Mouse (Mus musculus): ENCODE measurements around the gene Rrbp1. TPM values are rescaled to one million over a fixed set of nuclear protein-coding genes. Genes with fewer than 3 reads are reported as not detected.
A peak's percentile ranks its signal among the peaks of the same experiment; 100 is the strongest.

Rrbp1 gene
- total RNA-seq (2022): 10 to 100 TPM; 53.3 to 85.0 (median 64.7) TPM

DNA sequence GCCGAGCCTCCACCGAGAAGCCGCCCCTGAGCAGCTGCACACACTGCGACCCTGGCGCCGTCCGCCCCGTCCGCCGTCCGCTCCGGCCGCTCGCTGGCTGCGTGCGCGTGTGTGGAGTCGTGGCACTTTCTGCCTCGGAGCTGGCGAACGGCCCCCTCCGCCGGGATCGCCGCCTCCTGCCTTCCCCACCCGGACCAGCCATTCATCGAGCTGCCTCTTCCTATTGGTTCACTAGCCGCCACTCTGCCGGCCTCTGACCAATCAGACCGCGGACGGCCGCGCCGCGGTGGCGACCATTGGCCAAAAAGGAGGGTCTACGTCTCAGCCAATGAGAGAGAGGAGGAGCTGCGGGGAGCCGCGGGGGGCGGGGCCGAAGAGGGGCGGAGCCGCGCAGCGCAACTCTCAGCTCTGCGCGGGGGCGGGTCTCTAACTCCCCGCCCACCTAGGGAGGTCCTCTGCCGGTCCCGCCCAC lies at the start of gene Rrbp1:
Rrbp1 (minus strand) TSS at position 184 of the 472 bp plus-strand sequence.
- DNase-seq (ENCODE audit: low spot score in 2 of 2): peak; percentile 93 to 100

DNA sequence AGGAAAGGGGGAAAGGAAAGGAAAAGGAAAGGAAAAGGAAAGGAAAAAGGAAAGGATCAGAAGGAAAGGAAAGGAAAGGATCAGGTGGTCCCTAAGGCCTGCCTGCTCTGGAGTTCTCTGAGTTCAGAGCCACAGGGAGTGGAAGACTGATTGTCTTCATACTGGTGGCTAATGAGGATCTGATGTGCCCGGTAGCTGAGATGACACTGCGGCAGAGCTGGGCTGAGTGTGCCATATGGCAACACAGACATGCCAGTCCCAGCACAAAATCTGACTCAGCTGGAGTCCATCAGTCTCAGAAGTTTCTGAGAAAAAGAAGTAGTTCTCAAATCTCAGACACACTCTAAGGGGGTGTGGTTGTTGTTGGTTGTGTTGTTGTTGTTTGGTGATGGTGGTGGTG lies 46.7 kb upstream of the Rrbp1 start:
- no peak for DNase-seq (ENCODE audit: low spot score in 2 of 2)

- peak in 1 of 2 experiments; percentile 68 for DNase-seq (ENCODE audit: low spot score in 2 of 2)
Measured at GRCm38 (mm10) chr2:144052410-144053065, 41.5 kb upstream of the Rrbp1 start.

DNA sequence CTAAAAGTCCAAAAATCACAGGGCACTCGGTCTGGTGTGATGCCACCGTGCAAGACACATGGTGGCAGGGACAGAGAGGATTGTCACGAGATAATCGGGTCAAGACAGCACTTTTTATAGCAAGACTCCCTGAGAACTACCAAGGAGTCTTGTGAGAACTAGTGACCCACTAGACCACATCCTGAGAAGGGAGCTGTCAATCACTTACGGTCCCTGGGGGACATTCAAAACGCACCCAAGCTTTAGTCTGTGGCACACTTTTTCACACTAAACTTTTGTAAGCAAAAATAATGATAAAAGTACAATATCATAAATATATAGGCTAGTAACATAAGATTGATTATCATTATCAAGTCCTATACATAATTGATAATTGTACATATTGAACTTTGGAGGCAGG lies 39.8 kb upstream of the Rrbp1 start:
- DNase-seq (ENCODE audit: low spot score in 2 of 2): no peak

DNA sequence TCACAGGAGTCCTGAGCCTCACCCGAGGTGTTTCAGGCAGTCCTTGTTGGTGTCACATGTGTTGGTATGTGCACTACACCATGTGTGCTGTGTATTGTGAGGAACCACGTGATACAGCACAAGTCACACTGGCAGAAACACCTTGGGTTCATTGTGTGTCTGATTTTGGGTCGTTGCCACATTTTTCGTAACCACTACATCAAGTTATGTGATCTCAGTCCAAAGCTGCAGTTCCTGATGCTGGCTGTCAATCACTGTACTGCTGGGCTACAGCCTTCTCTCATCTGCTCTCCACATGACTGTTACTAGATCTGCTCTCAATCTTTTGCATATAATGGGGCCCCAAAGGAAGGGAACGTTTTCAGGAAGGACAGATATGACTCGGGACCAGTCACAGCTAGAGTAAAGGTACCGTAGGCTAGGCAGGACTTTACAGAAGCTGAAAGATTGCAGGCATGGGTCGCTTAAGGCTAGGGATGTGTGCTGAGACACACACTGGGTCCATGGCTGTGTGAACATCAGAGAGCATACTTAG lies 39.1 kb upstream of the Rrbp1 start:
- no peak for DNase-seq (ENCODE audit: low spot score in 2 of 2)

- DNase-seq (ENCODE audit: low spot score in 2 of 2): no peak
Measured at GRCm38 (mm10) chr2:144046916-144047315, 35.9 kb upstream of the Rrbp1 start.

DNA sequence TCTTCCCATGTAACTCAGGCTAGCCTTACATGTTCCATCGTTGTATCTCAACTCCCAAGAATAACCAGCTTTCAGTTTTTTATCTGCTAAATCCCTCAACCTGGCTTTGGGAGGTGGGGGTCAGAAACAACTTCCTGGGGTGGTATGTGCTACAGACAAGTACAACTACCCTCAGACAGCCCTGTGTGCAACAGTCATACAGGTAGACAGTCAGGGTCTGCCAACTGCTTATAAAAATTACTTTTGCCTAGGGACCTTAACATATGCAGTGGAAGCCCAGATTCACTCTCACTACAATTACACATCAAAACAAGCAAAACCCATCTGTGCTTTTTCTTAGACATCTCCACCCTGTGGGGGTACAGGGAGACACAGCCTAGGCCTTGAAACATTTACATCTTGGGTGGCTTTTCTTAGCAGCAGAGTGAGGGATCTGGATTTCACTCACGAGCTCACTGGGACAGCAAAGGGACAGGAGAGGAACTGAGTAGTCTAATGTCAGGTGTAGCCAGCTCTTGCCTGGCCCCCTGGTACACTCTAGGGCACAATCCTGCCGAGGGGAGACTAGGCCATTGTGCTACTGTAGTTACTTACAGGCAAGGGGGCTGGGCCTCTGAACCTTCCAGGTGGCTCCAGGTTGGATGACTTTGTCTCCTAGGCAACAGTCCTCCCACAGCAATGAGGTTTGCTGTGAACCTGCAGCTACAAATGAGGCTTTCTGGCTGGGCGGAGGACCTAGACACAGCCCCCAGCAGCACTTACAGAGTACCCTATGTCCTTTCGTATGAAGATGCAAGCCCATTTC lies 34.9 kb upstream of the Rrbp1 start:
- peak; percentile 28 to 55 for DNase-seq (ENCODE audit: low spot score in 2 of 2)

DNA sequence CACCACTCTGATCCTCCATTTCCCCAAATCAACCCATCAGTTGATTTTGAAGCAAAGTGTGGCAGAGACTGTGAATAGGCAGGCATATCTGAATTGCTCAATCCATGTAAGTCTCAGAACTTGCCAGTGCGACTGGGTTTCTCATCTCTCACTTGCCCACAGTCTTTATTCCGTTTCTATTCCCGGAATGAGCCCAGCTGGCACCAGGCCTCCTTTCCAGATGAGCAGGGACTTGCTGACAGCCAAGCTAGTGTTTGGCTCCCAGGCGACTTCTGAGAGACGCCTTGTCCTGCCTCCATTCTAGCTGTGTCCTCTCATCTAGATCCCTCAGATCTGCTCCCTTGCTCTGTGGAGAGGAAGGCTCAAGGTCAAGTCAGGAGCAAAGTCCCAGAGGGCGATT lies 33.7 kb upstream of the Rrbp1 start:
- peak; percentile 42 to 84 for DNase-seq (ENCODE audit: low spot score in 2 of 2)

DNA sequence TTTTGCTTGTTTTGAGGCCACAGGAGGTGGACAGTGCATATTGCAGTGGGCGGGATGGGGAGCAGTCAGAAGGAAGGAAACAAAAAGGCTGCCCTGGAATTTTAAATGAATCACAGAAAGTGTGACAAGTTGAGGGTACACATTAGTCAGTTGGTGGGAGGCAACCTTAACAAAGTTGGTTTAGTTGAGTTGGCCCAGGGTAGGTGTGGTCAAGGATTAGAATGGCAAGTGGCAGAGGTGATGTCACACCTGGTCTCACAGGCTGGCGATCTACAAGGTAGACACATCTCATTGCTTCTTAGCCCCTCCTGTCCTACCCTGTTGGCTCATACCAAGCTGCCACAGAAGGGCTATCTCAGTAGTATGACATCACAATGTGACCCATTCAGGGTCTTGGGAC lies 21.6 kb upstream of the Rrbp1 start, which contains the start of gene Banf2:
Banf2 (plus strand) TSS at position 396 of the 400 bp plus-strand sequence.
- no peak for DNase-seq (ENCODE audit: low spot score in 2 of 2)

- DNase-seq (ENCODE audit: low spot score in 2 of 2): no peak
Measured at GRCm38 (mm10) chr2:144030791-144031190, 19.7 kb upstream of the Rrbp1 start.

- DNase-seq (ENCODE audit: low spot score in 2 of 2): no peak
Measured at GRCm38 (mm10) chr2:144026456-144026855, 15.4 kb upstream of the Rrbp1 start.

DNA sequence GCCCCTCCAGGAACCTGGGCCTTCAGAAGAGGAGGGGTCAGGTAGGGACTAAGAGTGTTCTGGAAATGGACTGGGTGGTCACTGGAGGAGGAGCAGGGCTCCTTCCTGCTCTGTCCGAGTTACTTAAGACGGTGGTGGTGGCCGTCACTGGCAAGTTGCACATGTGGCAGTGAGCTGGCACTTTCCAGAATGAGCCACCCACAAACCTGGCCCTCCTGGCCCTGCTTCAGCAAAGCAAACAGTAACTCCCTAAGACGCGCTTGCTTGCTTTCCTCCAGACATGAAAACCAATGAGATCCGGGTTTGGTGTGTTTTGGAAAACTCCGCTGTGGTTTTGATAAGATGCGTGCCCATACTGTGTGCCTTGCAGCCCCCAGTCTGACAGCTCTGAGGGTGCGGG lies 14.3 kb upstream of the Rrbp1 start:
- no peak for DNase-seq (ENCODE audit: low spot score in 2 of 2)

DNA sequence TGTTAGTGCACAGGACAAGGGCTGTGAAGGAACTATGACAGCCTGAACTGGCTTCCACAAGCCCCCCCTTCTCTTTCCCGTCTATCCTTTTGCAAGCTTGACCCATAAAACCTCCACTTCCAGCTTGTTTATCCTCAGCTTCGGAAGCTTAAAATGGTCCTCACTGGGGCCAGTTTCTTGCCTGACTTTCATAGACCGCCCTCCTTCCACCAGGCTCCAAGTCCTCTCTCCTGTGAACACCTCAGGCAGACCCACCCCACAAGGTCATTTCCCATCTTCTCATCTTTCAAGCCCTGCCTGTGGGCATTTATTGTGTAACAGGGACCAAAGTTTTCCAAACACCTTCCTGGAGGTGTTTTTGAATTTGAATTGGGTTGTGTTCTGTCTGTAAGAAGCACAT lies 11.4 kb upstream of the Rrbp1 start:
- DNase-seq (ENCODE audit: low spot score in 2 of 2): no peak

GRCm38 (mm10) chr2:144019971-144020370 lies 8.9 kb upstream of the Rrbp1 start:
- no peak for DNase-seq (ENCODE audit: low spot score in 2 of 2)

GRCm38 (mm10) chr2:144015861-144016260 lies 4.8 kb upstream of the Rrbp1 start:
- no peak for DNase-seq (ENCODE audit: low spot score in 2 of 2)

DNA sequence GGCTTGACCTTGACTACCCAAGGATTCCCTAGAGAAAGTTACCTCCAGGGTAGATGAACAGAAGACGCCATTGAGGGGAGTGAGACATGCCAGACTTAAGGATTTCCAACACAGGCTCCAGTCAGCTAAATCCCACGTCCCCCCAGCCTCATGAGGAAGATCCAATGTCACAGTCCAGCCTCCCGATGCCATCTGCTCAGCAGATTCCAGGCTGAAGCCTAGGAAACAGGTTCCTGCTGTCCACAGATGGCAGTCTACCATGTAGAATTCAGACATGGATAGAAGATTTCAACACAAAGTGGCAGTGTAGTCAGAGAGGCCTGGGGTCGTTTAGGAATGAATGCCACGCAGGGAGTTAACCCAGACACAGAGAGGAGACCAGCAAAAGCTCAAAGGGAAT lies 3.4 kb upstream of the Rrbp1 start:
- DNase-seq (ENCODE audit: low spot score in 2 of 2): no peak

DNA sequence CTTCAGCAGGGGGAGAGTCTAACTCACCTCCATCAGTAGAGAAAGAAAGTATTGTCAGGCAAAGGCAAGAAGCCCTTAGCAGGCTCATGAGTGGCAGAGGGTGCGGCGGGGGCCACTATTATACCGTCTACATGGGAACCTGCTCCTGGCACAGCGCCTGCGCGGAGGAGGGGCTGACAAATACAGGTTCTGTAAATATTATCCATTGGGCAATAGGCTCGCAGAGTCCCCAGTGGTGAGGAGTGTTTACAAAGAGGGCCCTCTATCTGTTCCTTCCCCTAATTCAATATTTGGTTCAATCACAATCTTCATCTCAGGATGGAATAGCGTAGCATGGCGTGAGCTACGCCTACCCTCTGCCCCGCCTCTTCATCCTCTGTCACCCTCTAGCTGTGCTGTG lies 3.0 kb upstream of the Rrbp1 start:
- DNase-seq (ENCODE audit: low spot score in 2 of 2): no peak

GRCm38 (mm10) chr2:144010282-144011044 lies 600 bp downstream of the Rrbp1 start:
- peak; percentile 50 to 62 for DNase-seq (ENCODE audit: low spot score in 2 of 2)

DNA sequence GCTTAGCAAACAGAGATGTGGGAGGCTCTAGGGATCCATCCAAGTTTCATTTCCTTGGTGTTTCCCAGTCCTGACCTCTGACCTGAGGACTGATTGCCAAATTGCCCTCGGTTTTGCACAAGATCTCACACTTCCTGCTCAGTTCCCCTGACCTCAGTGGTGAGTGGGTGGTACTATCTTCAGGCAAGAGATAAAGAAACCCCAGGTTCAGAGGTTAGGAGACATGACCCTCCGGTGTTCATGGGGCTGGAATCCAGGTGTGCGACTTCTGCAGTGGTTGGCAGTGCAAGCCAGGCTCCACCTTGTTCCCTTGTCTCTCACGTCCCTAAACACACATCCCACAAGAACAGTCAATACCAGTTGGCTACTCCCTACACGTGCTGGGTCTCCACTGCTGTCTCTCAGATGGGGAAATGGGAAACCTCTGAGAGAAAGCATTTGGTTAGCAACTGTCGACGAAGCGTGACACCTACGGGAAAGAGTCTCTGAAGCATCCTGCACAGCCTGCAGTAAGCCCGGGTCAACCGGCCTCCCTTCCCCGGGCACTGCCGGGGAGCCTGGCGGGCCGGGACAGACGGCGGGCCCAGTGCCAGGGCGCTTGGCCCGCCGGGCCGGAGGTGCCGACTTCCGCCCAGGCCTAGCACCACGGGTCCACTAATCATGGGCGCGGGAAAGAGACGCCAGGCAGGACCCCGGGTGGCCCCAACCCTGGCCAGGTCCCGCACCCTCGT lies 1.3 kb downstream of the Rrbp1 start:
- DNase-seq (ENCODE audit: low spot score in 2 of 2): peak in 1 of 2 experiments; percentile 27

DNA sequence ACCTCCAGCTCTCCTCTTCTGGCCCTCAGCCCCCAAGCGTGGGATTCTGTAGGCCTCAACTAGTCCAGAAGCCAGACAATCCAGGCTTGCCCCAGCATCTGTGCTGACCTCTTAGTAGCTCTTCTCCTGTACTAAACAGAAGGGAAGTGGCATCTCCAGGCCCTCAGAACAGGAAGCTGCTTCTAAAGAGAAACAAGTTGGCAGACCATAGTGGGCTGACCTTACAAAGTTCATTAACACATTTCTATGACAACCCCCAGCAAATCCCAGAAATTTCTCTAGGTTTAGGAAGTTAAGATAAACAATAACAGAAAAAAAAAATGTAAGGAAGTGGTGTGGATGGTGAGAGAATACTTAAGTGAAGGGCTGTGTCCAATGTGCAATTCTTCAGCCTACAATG lies 2.0 kb downstream of the Rrbp1 start:
- DNase-seq (ENCODE audit: low spot score in 2 of 2): no peak

GRCm38 (mm10) chr2:144007211-144007610 lies 3.9 kb downstream of the Rrbp1 start:
- no peak for DNase-seq (ENCODE audit: low spot score in 2 of 2)

All from left cerebral cortex, adult 8-10 months (tissue).